Mouse (Mus musculus): ENCODE measurements around the gene Ptprc.

- TF ChIP-seq GATA1 (IDR thresholded peaks at IDR 0.05; ENCODE audit: low read length) (no peak), TAL1 (IDR thresholded peaks at IDR 0.05; ENCODE audit: low read length) (no peak)
Measured at GRCm38 (mm10) chr1:138206041-138206440, 30.5 kb upstream of the Ptprc start.

All from erythroblast, embryonic 14.5 days (primary cell).